Mouse (Mus musculus) erythroid progenitor cell, adult 5-6 weeks (primary cell): ENCODE results near the gene Ywhaq. TPM values are rescaled to one million over a fixed set of nuclear protein-coding genes. Genes with fewer than 3 reads are reported as not detected.

ENCODE experiments used
- ATAC-seq: replicated peaks from 2 replicates; pipeline ENCODE4 v1.8.0; 2016; ENCODE audit warnings: moderate number of reproducible peaks, mild to moderate bottlenecking, moderate TSS enrichment, inconsistent platforms; ENCODE audit not compliant: poor library complexity, low FRiP score, severe bottlenecking
- total RNA-seq, 2 experiments: library from RNA; stranded (forward) in 1 of 2; stranded (reverse) in 1 of 2; fragments of 150-400 nt in 1 of 2; fragments of 186-747, 209-891 nt in 1 of 2; gene quantifications; 2 replicates each; pipeline versions ENCODE4 v1.2.3 to v1.2.4; 2015 to 2017; ENCODE audit warnings: low replicate concordance in 2 of 2

Gene Ywhaq
- total RNA-seq, 2 experiments from 2014 or later, result 72.7 to 127 TPM

- no peak for ATAC-seq
Observed at GRCm38 (mm10) chr12:21346972-21347371, 70.5 kb downstream of the Ywhaq start.

GRCm38 (mm10) chr12:21340674-21341073, 76.8 kb downstream of the Ywhaq start:
- ATAC-seq, result no peak

Other genes with a start within 250 kb of the Ywhaq start
- 13.7 and 68.3 TPM in 2 replicates for gene Cpsf3, start 132.2 kb downstream of the Ywhaq start, total RNA-seq (2015; ENCODE audit: low replicate concordance)
- gene Cpsf3, start 132.2 kb downstream of the Ywhaq start, total RNA-seq (2017; ENCODE audit: low replicate concordance), result 15.6 and 17.2 TPM in 2 replicates
- 14.4 and 15.1 TPM in 2 replicates for gene Itgb1bp1, start 131.4 kb downstream of the Ywhaq start, total RNA-seq (2015; ENCODE audit: low replicate concordance)
- 11.8 and 15.7 TPM in 2 replicates for gene Itgb1bp1, start 131.4 kb downstream of the Ywhaq start, total RNA-seq (2017; ENCODE audit: low replicate concordance)
- 15.1 and 20.9 TPM in 2 replicates for gene Iah1, start 101.2 kb downstream of the Ywhaq start, total RNA-seq (2015; ENCODE audit: low replicate concordance)
- 9.2 and 16.3 TPM in 2 replicates for gene Iah1, start 101.2 kb downstream of the Ywhaq start, total RNA-seq (2017; ENCODE audit: low replicate concordance)
- gene Adam17, start 44.0 kb downstream of the Ywhaq start, total RNA-seq (2015; ENCODE audit: low replicate concordance), result 10.5 and 16.8 TPM in 2 replicates
- 26.6 and 29.8 TPM in 2 replicates for gene Adam17, start 44.0 kb downstream of the Ywhaq start, total RNA-seq (2017; ENCODE audit: low replicate concordance)